Mouse (Mus musculus) frontal cortex, postnatal 10 days (tissue): ENCODE data around the gene Gm813.

Experiments used
- DNase-seq, 2 experiments: peaks; one replicate each; pipeline ENCODE4 v3.0.0; 2022; ENCODE audit warnings: low spot score in 2 of 2, mixed read lengths in 1 of 2

The Gm813 gene

DNA sequence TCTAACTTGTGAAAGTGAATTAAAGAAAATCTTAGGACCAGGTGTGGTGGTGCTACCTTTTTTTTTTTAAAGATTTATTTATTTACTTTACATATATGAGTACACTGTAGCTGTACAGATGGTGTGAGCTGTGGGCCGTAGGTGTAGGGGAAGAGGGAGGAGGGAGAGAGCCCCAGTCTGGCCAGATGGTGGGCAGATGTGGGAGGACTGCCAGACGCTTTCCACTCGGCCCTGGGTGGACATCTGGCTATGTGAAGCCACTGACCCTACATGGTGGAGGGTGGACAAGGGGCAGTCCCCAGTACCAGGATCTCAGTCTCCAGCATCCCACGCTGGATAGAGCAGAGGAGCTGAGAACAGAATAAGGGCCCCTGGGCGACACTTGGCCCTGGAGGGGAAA, 9.7 kb downstream of the Gm813 start:
- no peak for DNase-seq

GRCm38 (mm10) chr16:58604680-58605079, 12.1 kb downstream of the Gm813 start:
- no peak for DNase-seq

DNA sequence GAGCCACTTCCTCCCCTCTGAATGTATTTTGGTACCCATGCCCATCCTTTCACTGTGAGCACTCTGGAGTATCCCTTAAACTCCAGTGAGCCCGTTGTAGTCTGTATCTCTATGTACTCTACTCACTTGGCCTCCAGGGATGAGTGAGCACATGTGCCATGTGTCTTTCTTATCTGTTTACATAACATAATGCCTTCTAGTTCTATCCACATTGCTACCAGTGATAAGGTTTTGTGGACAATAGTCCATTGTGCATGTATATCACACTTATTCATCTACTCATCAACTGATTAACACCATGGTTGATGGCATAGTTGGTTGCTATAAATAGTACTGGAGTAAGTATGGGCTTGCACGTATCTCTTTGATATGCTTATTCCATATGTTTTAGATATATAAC, 12.9 kb downstream of the Gm813 start:
- no peak for DNase-seq

DNA sequence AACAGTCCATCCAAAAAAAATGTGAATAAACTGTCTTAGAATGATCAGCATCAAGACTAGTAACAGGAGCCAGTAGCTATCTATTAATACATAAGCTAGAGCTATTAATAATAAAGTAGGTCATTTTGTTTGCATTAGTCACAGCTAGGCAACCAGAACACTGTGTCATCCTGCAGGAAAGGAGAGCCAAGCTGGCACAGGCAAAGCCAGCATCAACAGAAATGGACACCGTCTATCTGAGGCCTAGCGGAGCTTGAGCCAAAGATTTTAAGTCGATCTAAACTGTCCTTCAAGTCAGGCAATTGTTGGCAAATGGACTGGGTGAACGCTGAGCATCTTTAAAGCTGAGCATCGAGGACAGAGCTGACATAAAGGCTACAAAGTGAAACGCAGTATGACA, 15.9 kb downstream of the Gm813 start:
- DNase-seq = no peak

DNA sequence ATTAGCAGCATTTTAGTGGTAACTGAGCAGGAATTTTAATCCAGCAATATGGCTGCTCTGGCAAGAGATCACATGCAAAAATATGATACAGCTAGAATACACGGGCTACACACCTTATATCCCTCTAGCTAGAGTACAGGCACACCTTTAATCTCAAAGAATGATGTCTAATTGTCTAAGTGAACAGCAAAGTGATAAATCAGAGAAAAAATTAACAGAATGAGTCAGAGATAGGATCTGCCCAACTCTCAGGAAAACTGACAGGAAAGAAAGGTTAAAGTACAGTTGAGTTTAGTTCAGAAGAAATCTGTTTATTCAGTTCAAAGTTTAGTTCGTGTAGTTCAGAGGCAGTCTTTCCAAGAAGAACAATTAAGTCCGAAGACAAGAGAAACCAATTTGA, 25.5 kb downstream of the Gm813 start:
- DNase-seq = no peak

- DNase-seq = no peak
These were observed 27.3 kb downstream of the Gm813 start for GRCm38 (mm10) chr16:58589444-58589843.

- DNase-seq = no peak
These were observed 42.6 kb downstream of the Gm813 start for GRCm38 (mm10) chr16:58573949-58574722.

GRCm38 (mm10) chr16:58570694-58571264, 46.0 kb downstream of the Gm813 start:
- DNase-seq = no peak
